Mouse (Mus musculus) erythroblast, embryonic 14.5 days (primary cell): ENCODE results near the gene Mab21l3.

Experiments used
- GATA1 ChIP-seq: IDR thresholded peaks from 2 replicates; pipeline ENCODE4 v1.6.1; 2012; ENCODE audit warnings: low read length, inconsistent platforms, mixed read lengths
- TAL1 ChIP-seq: IDR thresholded peaks from 3 replicates; pipeline ENCODE4 v1.6.1; 2012; ENCODE audit warnings: low read length, inconsistent platforms, mixed read lengths

GRCm38 (mm10) chr3:101896893-101897292 lies 48.1 kb upstream of the Mab21l3 start:
- no peak for TF ChIP-seq GATA1
- TF ChIP-seq TAL1 = no peak
